Mouse (Mus musculus) adrenal gland, adult 8-10 months (tissue): ENCODE data around the gene Mindy3. TPM values are rescaled to one million over a fixed set of nuclear protein-coding genes. Genes with fewer than 3 reads are reported as not detected.
"Not testable (repeated sequence)": the region's sequence is repeated elsewhere in the genome, so short reads cannot be mapped to it uniquely, and the experiment has no call there.

Experiments
- DNase-seq: peaks from one replicate; pipeline ENCODE4 v3.0.0; 2022
- total RNA-seq, 4 experiments: library from RNA; stranded (reverse); gene quantifications; 2 replicates each; pipeline ENCODE4 v1.2.4; 2022

Mindy3 gene
- 10 to 100 TPM; 42.5 to 50.1 (median 46.7) TPM for total RNA-seq

GRCm38 (mm10) chr2:12419262-12419655 lies at the start of gene Mindy3:
TSS of gene Mindy3 (minus strand) at chr2:12419470.
- DNase-seq = peak; percentile 86

GRCm38 (mm10) chr2:12459732-12460131 lies 40.5 kb upstream of the Mindy3 start:
- DNase-seq = no peak

- DNase-seq = no peak
Measured at GRCm38 (mm10) chr2:12450108-12450507, 30.8 kb upstream of the Mindy3 start.

- no peak for DNase-seq
Measured at GRCm38 (mm10) chr2:12440120-12440519, 20.9 kb upstream of the Mindy3 start.

- no peak for DNase-seq
Measured at GRCm38 (mm10) chr2:12439543-12439942, 20.3 kb upstream of the Mindy3 start.

- no peak for DNase-seq
Measured at GRCm38 (mm10) chr2:12438181-12438580, 18.9 kb upstream of the Mindy3 start.

- no peak for DNase-seq
Measured at GRCm38 (mm10) chr2:12432055-12432454, 12.8 kb upstream of the Mindy3 start.

- no peak for DNase-seq
Measured at GRCm38 (mm10) chr2:12424374-12424773, 5.1 kb upstream of the Mindy3 start.

- not testable (repeated sequence) for DNase-seq
Measured at GRCm38 (mm10) chr2:12423426-12423825, 4.2 kb upstream of the Mindy3 start.

GRCm38 (mm10) chr2:12418534-12419261 lies 572 bp downstream of the Mindy3 start:
- no peak for DNase-seq

GRCm38 (mm10) chr2:12418121-12418520 lies 1.1 kb downstream of the Mindy3 start:
- DNase-seq = no peak

- DNase-seq = no peak
Measured at GRCm38 (mm10) chr2:12412309-12412708, 7.0 kb downstream of the Mindy3 start.

GRCm38 (mm10) chr2:12411129-12411528 lies 8.1 kb downstream of the Mindy3 start:
- DNase-seq = no peak

GRCm38 (mm10) chr2:12406737-12407136 lies 12.5 kb downstream of the Mindy3 start:
- DNase-seq = no peak

GRCm38 (mm10) chr2:12402469-12402868 lies 16.8 kb downstream of the Mindy3 start:
- DNase-seq = no peak

GRCm38 (mm10) chr2:12401137-12401536 lies 18.1 kb downstream of the Mindy3 start:
- DNase-seq = no peak

GRCm38 (mm10) chr2:12389028-12389427 lies 30.2 kb downstream of the Mindy3 start:
- DNase-seq = no peak

- no peak for DNase-seq
Measured at GRCm38 (mm10) chr2:12388569-12388968, 30.7 kb downstream of the Mindy3 start.

- DNase-seq = no peak
Measured at GRCm38 (mm10) chr2:12384389-12384788, 34.9 kb downstream of the Mindy3 start.

GRCm38 (mm10) chr2:12382650-12383049 lies 36.6 kb downstream of the Mindy3 start:
- DNase-seq = no peak

- DNase-seq = no peak
Measured at GRCm38 (mm10) chr2:12380233-12380632, 39.0 kb downstream of the Mindy3 start.

GRCm38 (mm10) chr2:12378591-12378990 lies 40.7 kb downstream of the Mindy3 start:
- no peak for DNase-seq

GRCm38 (mm10) chr2:12377024-12377423 lies 42.2 kb downstream of the Mindy3 start:
- DNase-seq = no peak

- DNase-seq = no peak
Measured at GRCm38 (mm10) chr2:12372883-12373282, 46.4 kb downstream of the Mindy3 start.

- DNase-seq = peak; percentile 44
Measured at GRCm38 (mm10) chr2:12371401-12371800, 47.9 kb downstream of the Mindy3 start.
